Mouse (Mus musculus) layer of hippocampus, postnatal 36 days (tissue): Measurements from ENCODE around the gene Map7d3. TPM values are rescaled to one million over a fixed set of nuclear protein-coding genes. Genes with fewer than 3 reads are reported as not detected.

Experiments
- total RNA-seq, 2 experiments: library from RNA; stranded (reverse); gene quantifications; 2 replicates each; pipeline ENCODE4 v1.2.3; 2021

The Map7d3 gene
- total RNA-seq, 2 experiments from 2014 or later, result not detected

Other genes starting within 250 kb of the Map7d3 start
- 10 to 100 TPM; 28.0 to 31.3 TPM for gene Mmgt1, start 224.3 kb downstream of the Map7d3 start, total RNA-seq
- 100 to 1,000 TPM in 1 of 2 experiments, 10 to 100 TPM in 1; 94.2 to 108 TPM for gene Slc9a6, start 212.6 kb downstream of the Map7d3 start, total RNA-seq
- 10 to 100 TPM; 78.4 to 87.0 TPM for gene Fhl1, start 90.5 kb downstream of the Map7d3 start, total RNA-seq
- gene Adgrg4, start 47.8 kb upstream of the Map7d3 start, total RNA-seq, result not detected
- under 1 TPM; 0.13 to 0.25 TPM for gene Brs3, start 220.7 kb upstream of the Map7d3 start, total RNA-seq
- gene Htatsf1, start 231.3 kb upstream of the Map7d3 start, total RNA-seq, result 10 to 100 TPM; 58.2 to 62.1 TPM